Mouse (Mus musculus) left cerebral cortex, adult 18-20 months (tissue): ENCODE measurements around the gene Tpbg. TPM values are rescaled to one million over a fixed set of nuclear protein-coding genes. Genes with fewer than 3 reads are reported as not detected.
"Not testable (repeated sequence)": the region's sequence is repeated elsewhere in the genome, so short reads cannot be mapped to it uniquely, and the experiment has no call there.

Source experiments
- DNase-seq, 2 experiments: peaks; one replicate each; pipeline ENCODE4 v3.0.0; 2021 to 2022; ENCODE audit warnings: low spot score in 2 of 2, mixed read lengths in 1 of 2
- long read RNA-seq, 2 experiments: library from polyadenylated mRNA; stranded (forward); transcript quantifications; one replicate each; pipeline ENCODE4 v2.0.0; 2021
- total RNA-seq, 2 experiments: library from RNA; stranded (reverse); gene quantifications; 2 replicates each; pipeline ENCODE4 v1.2.3; 2021

The Tpbg gene
- total RNA-seq: 10 to 100 TPM; 18.7 to 23.6 TPM
- long read RNA-seq, experiment 1, transcript Tpbg-202 (2 exons, 3,481 nt): minor isoform, 18 of 55 reads
- long read RNA-seq, experiment 1, transcript Tpbg-201 (2 exons, 3,603 nt): major isoform, 19 of 55 reads
- long read RNA-seq, experiment 1, partial matches to known transcripts: 0 of 55 reads
- long read RNA-seq, experiment 1, other reads (novel, unspliced or antisense): 16 of 55 reads
- long read RNA-seq, experiment 2, transcript Tpbg-202 (2 exons, 3,481 nt): major isoform, 14 of 27 reads
- long read RNA-seq, experiment 2, transcript Tpbg-201 (2 exons, 3,603 nt): minor isoform, 9 of 27 reads
- long read RNA-seq, experiment 2, partial matches to known transcripts: 0 of 27 reads
- long read RNA-seq, experiment 2, other reads (novel, unspliced or antisense): 4 of 27 reads

- DNase-seq: peak; percentile 10 to 19
Observed at GRCm38 (mm10) chr9:85842351-85843011, at the start of gene Tpbg. Gene Tpbg, plus strand, starts transcription at chr9:85842380.

DNA sequence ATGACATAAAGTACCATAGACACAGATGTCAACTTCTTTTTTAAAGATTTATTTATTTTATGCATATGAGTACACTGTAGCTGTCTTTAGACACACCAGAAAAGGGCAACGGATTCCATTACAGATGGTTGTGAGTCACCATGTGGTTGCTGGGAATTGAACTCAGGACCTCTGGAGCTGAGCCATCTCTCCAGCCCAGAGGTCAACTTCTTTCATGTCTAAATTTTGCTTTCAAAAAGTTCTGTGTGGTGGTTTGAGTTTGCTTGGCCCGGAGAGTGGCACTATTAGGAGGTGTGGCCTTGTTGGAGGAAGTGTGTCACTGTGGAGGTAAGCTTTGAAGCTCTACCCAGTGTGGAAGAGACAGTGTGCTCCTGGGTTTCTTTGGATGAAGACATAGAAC lies 40.2 kb upstream of the Tpbg start:
- DNase-seq: not testable (repeated sequence)

GRCm38 (mm10) chr9:85802563-85802962 lies 39.6 kb upstream of the Tpbg start:
- no peak for DNase-seq

GRCm38 (mm10) chr9:85806411-85806810 lies 35.8 kb upstream of the Tpbg start:
- no peak for DNase-seq

- no peak for DNase-seq
Observed at GRCm38 (mm10) chr9:85809246-85809645, 32.9 kb upstream of the Tpbg start.

- DNase-seq: no peak
Observed at GRCm38 (mm10) chr9:85820829-85821228, 21.4 kb upstream of the Tpbg start.

GRCm38 (mm10) chr9:85835521-85836425 lies 6.4 kb upstream of the Tpbg start:
- no peak for DNase-seq

GRCm38 (mm10) chr9:85839626-85840025 lies 2.6 kb upstream of the Tpbg start:
- DNase-seq: no peak

GRCm38 (mm10) chr9:85841891-85842290 lies 289 bp upstream of the Tpbg start:
- DNase-seq: peak; percentile 43 to 51

- DNase-seq: peak in 1 of 2 experiments; percentile 13
Observed at GRCm38 (mm10) chr9:85843031-85843890, 1.1 kb downstream of the Tpbg start.

DNA sequence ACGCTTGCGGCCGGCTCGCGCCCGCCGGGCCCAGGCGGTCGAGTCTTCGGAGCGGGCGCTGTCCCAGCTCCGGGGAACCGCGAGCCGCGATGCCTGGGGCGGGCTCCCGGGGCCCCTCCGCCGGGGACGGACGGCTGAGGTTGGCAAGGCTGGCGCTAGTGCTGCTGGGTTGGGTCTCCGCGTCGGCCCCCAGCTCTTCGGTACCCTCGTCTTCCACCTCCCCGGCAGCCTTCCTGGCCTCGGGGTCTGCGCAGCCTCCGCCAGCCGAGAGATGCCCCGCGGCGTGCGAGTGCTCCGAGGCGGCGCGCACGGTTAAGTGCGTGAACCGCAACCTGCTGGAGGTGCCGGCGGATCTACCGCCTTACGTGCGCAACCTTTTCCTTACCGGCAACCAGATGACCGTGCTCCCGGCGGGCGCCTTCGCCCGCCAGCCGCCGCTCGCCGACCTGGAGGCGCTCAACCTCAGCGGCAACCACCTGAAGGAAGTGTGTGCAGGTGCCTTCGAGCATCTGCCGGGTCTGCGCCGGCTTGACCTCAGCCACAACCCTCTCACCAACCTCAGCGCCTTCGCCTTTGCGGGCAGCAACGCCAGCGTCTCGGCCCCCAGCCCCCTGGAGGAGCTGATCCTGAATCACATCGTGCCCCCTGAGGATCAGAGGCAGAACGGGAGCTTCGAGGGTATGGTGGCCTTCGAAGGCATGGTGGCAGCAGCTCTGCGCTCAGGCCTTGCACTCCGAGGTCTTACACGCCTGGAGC lies 1.9 kb downstream of the Tpbg start:
- no peak for DNase-seq

DNA sequence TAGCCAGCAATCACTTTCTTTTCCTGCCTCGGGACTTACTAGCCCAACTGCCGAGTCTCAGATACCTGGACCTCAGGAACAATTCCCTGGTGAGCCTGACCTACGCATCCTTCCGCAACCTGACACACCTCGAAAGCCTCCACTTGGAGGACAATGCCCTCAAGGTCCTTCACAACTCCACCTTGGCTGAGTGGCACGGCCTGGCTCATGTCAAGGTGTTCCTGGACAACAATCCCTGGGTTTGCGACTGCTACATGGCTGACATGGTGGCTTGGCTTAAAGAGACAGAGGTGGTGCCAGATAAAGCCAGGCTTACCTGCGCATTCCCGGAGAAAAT lies 2.4 kb downstream of the Tpbg start:
- no peak for DNase-seq

GRCm38 (mm10) chr9:85846186-85846585 lies 4.0 kb downstream of the Tpbg start:
- no peak for DNase-seq

DNA sequence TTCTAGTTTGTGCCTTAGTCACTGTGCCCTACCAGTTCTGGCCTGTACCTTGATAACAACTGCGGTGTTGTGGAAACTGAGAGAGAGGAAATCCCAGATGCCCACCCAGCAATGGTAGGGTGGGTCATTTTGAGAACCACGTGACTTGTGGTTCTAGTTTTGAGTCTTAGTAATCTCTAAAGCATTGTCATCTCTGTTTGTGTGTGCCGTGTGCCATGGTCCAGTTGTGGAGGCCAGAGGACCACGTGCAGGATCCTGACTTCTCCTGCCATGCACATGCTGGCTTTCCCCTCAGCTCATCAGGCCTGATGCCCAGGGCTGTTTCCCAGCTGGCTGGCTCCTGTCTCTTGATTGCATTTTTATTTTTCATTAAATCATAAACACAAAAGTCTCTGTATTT lies 12.6 kb downstream of the Tpbg start:
- no peak for DNase-seq

DNA sequence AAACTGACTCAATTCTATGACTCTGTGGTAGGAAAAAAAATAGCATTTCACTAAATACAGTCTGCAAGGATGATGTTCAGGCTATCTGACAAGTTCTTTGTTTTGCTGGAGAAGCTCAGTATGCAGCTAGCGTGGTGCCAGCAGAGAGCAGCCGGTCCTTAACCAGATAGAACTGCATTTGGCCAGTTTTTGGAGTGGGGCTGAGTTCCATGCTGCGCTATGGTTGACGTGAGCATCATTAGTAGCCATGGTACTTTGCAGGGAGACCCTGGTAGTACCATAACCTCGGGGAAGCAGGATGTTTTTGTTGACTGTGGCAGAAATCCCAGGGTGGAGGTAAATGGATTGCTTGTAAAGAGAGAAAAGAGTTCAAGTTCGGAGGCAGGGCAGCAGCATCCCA lies 14.3 kb downstream of the Tpbg start:
- no peak for DNase-seq

DNA sequence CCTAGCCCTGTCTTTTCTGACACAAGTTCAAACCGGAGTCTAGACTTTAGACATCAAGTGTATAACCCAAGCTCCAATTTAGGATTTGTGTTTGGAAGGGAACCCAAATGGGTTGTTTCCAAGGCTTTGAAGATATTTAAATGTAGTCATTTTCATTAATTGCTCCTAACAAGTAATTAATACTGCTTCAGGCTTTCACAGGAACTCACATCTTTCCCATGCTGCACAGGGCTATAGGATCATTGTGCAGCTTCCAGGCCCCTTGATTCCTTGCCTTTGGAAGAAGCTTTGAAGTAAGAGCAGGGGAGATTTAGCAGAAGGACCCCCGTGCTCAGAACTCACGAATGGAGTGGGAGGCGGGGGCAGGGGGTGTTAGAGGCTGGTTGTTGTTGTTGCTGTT lies 18.9 kb downstream of the Tpbg start:
- no peak for DNase-seq

GRCm38 (mm10) chr9:85862562-85862961 lies 20.4 kb downstream of the Tpbg start:
- no peak for DNase-seq

DNA sequence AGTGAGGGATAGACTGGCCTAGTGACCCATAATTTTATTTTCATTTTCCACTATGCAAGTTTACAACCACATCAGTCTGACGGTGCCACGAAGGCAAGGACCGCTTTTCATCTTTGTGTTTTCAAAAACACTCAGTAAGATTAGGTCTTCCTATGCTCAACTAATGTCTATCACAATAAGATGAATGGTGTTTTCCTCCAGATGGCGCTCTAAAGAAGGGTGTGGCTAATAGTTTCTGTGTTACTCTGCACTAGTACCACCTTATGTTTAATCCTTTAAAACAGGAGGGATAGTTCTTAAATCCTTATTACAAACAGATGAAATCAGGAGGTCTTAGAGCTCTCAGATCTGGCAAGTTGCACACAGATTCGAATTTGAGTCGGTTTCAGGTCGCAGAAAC lies 30.7 kb downstream of the Tpbg start:
- DNase-seq: no peak

DNA sequence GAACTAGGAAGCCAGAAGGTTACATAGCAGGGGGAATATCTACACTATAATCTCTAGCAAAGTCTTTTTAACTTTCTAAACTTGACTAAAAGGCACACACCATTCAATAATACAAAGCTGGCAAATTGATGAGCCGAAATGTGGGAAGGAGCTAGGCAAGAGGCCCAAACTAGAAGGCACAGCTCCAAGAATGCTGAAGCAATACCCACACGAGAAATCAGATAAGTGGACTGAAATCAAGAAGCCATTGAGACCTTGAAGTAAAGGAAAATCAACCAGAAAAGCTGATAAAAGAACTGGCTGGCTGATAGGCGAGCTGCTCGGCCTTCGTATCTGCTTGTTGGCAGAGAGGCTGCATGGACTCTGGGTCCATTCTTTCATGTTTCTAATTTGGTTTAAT lies 51.5 kb downstream of the Tpbg start:
- peak in 1 of 2 experiments; percentile 2 for DNase-seq
